Mouse (Mus musculus): ENCODE results near the gene Fdxr.

DNA sequence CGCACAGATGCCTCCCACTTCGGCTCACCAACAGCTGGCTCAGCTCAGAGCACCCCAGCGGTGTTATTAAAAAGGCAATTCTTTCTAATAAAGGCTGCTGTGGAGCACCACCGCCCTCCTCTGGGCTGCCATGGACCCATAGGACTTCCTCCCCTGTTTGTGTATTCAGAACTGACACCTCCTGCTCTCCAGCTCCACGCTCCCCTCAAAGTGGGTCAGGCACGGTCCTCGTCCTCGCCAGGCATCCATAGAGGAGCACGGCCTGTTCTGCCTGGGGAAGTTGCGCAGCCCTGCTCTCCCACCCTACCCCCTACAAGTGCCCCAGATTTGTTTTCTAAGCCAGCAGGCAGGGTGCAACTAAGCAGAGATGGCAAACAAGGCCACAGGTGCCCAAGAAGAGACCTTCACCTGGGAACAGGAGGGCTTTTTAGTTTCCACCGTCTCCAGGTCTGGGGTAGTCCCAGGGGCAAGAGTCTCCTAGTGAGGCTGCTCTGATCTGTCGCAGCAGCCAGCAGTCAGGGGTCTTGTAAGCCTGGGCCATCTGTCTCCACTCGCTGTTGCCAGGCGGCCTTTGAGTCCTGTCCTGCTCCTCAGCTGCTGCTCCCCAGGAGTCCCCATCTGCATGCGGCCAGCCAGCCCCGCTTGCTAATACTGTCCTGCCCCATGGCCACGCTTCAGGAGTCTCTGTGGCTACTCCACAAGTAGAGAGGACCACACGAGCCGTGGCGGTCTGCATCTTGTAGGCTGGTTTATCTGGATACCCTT lies 43.1 kb downstream of the Fdxr start:
- TF ChIP-seq POLR2A (IDR thresholded peaks at IDR 0.05; ENCODE audit: control insufficient read depth, low read depth, low read length) (no peak), CTCF (IDR thresholded peaks at IDR 0.05; ENCODE audit: control insufficient read depth, insufficient read depth, insufficient replicate concordance, low read depth, low read length) (no peak)

All from testis, adult 2 months (tissue).